Mouse (Mus musculus): Measurements from ENCODE around the gene Tln1. TPM values are rescaled to one million over a fixed set of nuclear protein-coding genes. Genes with fewer than 3 reads are reported as not detected.

Tln1 gene
- total and polyA plus RNA-seq, 3 experiments: 22.9 to 146 (median 112) TPM

- no peaks in the 10 kb centered on the region for H3K27me3 ChIP-seq (ENCODE audit: control insufficient read depth in 1 of 2, insufficient read depth in 2 of 2, low read length in 2 of 2)
- H3K9ac ChIP-seq (ENCODE audit: control insufficient read depth, low read depth, low read length, poor library complexity, severe bottlenecking): no peak overlapping the region
- H3K36me3 ChIP-seq (ENCODE audit: control insufficient read depth in 1 of 2, insufficient read depth in 2 of 2, low read length in 2 of 2): peaks cover 0 to 13% of the 10 kb centered on the region in 2 experiments; a peak in 2 of 4 replicates
- H3K79me2 ChIP-seq (ENCODE audit: control insufficient read depth, insufficient read depth, low read length, poor library complexity): peaks cover 8% of the 10 kb centered on the region
- no peak for DNase-seq (ENCODE audit: low read depth, low spot score)
- H3K4me3 ChIP-seq (ENCODE audit: control insufficient read depth in 1 of 2, insufficient read depth in 1 of 2, low read depth in 2 of 2, low read length in 2 of 2): no peak overlapping the region
- no peak for TF ChIP-seq E2F4 (IDR thresholded peaks at IDR 0.05; ENCODE audit: borderline replicate concordance, low read depth, low read length)
- no peak for TF ChIP-seq KAT2A (conservative IDR thresholded peaks at IDR 0.05; ENCODE audit: low read depth, low read length)
- no peak for TF ChIP-seq CTCF (IDR thresholded peaks at IDR 0.05 in 2 of 3, conservative IDR thresholded peaks at IDR 0.05 in 1 of 3; ENCODE audit: control insufficient read depth in 1 of 3, insufficient read depth in 1 of 3, low read depth in 2 of 3, low read length in 3 of 3, poor library complexity in 1 of 3, severe bottlenecking in 1 of 3)
- TF ChIP-seq MYB (IDR thresholded peaks at IDR 0.05; ENCODE audit: low read depth, low read length): no peak
- no peak for TF ChIP-seq USF1 (IDR thresholded peaks at IDR 0.05; ENCODE audit: low read depth, low read length)
- no peak for TF ChIP-seq SIN3A (IDR thresholded peaks at IDR 0.05; ENCODE audit: low read length)
- no peak for TF ChIP-seq POLR2AphosphoS2 (IDR thresholded peaks at IDR 0.05; ENCODE audit: low read length)
- TF ChIP-seq JUND (IDR thresholded peaks at IDR 0.05; ENCODE audit: low read depth, low read length): no peak
- no peak for TF ChIP-seq ETS1 (IDR thresholded peaks at IDR 0.05; ENCODE audit: low read depth, low read length)
- no peak for TF ChIP-seq RAD21 (IDR thresholded peaks at IDR 0.05; ENCODE audit: low read depth, low read length)
- no peak for TF ChIP-seq MAFK (IDR thresholded peaks at IDR 0.05; ENCODE audit: borderline replicate concordance, low read depth, low read length)
- no peak for TF ChIP-seq ZNF384 (IDR thresholded peaks at IDR 0.05; ENCODE audit: low read depth, low read length)
- peaks cover 12 to 25% of the 10 kb centered on the region in 2 experiments for H3K4me1 ChIP-seq (ENCODE audit: control insufficient read depth in 1 of 2, insufficient read depth in 2 of 2, low read length in 2 of 2)
- no peak overlapping the region for H3K27ac ChIP-seq (ENCODE audit: control insufficient read depth, low read depth, low read length)
- H3K9me3 ChIP-seq (replicated peaks; ENCODE audit: insufficient read depth, low read length): no peaks in the 10 kb centered on the region
Observed at GRCm38 (mm10) chr4:43503041-43503440, 59.5 kb downstream of the Tln1 start.

DNA sequence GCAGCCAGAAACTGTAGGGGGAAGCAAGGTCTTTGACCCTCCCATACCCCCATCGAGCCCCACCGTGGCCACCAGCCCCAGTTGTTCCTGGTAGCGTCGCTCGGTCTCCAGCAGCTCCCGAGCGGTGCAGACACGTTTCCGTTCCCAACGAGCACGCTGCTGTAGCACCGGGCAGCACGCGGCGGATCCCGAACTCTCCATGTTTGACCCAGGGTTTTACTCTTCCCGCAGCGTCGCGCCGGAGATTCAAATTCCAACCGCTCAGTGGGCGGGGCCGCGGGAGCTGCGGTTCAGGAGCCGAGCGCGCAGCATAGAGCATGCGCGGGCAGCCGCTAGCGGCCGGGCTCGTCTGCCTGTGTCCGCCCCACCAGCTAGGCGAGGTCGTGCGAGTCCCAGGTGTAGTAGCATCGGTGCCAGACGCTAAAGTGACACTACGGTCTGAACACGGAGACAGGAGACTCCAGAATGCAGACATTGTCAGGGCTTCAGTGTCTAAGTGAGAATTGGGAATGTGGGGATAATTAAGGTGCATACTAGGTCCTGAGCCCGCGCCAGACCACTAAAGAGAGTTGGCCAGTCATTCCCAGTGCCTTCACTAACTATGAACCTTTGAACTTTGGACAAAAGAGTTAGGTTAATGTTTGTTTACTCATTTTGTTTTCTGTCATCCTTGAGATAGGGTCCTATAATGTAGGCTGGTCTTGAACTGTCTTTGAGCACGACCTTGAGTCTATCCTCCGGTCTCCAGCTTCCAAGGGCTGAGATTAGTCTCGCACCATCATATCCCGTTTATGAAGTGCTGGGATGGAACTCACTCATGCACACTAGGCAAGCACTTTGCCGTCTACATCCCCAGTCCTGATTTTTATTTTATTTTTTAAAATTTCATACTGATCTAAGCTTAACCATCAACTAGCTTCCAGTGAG lies 62.8 kb downstream of the Tln1 start, which contains the start of gene Arhgef39:
Arhgef39 (minus strand) TSS at position 289 of the 927 bp plus-strand sequence.
- Histone ChIP-seq H3K4me1 (ENCODE audit: control insufficient read depth in 1 of 2, insufficient read depth in 2 of 2, low read length in 2 of 2) (peaks cover 10 to 28% of the 10 kb centered on the region in 2 experiments), H3K9ac (ENCODE audit: control insufficient read depth, low read depth, low read length, poor library complexity, severe bottlenecking) (peak within 1 kb of the TSS; percentile 93), H3K27ac (ENCODE audit: control insufficient read depth, low read depth, low read length) (peak within 1 kb of the TSS; percentile 74), H3K9me3 (replicated peaks; ENCODE audit: insufficient read depth, low read length) (no peaks in the 10 kb centered on the region), H3K79me2 (ENCODE audit: control insufficient read depth, insufficient read depth, low read length, poor library complexity) (peaks cover 8% of the 10 kb centered on the region), H3K4me3 (ENCODE audit: control insufficient read depth in 1 of 2, insufficient read depth in 1 of 2, low read depth in 2 of 2, low read length in 2 of 2) (peak within 1 kb of the TSS; percentile 88 to 94), H3K36me3 (ENCODE audit: control insufficient read depth in 1 of 2, insufficient read depth in 2 of 2, low read length in 2 of 2) (peaks cover 0 to 13% of the 10 kb centered on the region in 2 experiments; a peak in 2 of 4 replicates), H3K27me3 (ENCODE audit: control insufficient read depth in 1 of 2, insufficient read depth in 2 of 2, low read length in 2 of 2) (no peaks in the 10 kb centered on the region)
- peak; percentile 92 for DNase-seq (ENCODE audit: low read depth, low spot score)
- TF ChIP-seq MEF2A (IDR thresholded peaks at IDR 0.05; ENCODE audit: extremely low read depth, insufficient replicate concordance, low read depth, low read length, poor library complexity, severe bottlenecking) (no peak), SIN3A (IDR thresholded peaks at IDR 0.05; ENCODE audit: low read length) (no peak; the same call in 1 of the 2 replicates), CTCF (IDR thresholded peaks at IDR 0.05 in 2 of 3, conservative IDR thresholded peaks at IDR 0.05 in 1 of 3; ENCODE audit: control insufficient read depth in 1 of 3, insufficient read depth in 1 of 3, low read depth in 2 of 3, low read length in 3 of 3, poor library complexity in 1 of 3, severe bottlenecking in 1 of 3) (no peak), POLR2A (IDR thresholded peaks at IDR 0.05; ENCODE audit: control insufficient read depth in 1 of 2, insufficient read depth in 1 of 2, low read depth in 1 of 2, low read length in 2 of 2, poor library complexity in 1 of 2) (peak; percentile 52 to 79; a peak in 3 of 4 replicates), MYB (IDR thresholded peaks at IDR 0.05; ENCODE audit: low read depth, low read length) (peak; percentile 38; the same call in 1 of the 2 replicates), SMC3 (IDR thresholded peaks at IDR 0.05; ENCODE audit: low read depth, low read length) (no peak), MYC (IDR thresholded peaks at IDR 0.05; ENCODE audit: low read depth, low read length) (peak; percentile 69; the same call in 1 of the 2 replicates), NELFE (IDR thresholded peaks at IDR 0.05; ENCODE audit: low read depth, low read length) (peak; percentile 80), CHD2 (IDR thresholded peaks at IDR 0.05; ENCODE audit: low read length) (no peak), ELF1 (IDR thresholded peaks at IDR 0.05; ENCODE audit: low read depth, low read length) (no peak), TCF12 (IDR thresholded peaks at IDR 0.05; ENCODE audit: low read depth, low read length) (0 out of 2 replicates have a peak, but pooled peaks have one; percentile 17), E2F4 (IDR thresholded peaks at IDR 0.05; ENCODE audit: borderline replicate concordance, low read depth, low read length) (no peak), POLR2AphosphoS5 (IDR thresholded peaks at IDR 0.05; ENCODE audit: borderline replicate concordance, low read depth, low read length) (no peak), ETS1 (IDR thresholded peaks at IDR 0.05; ENCODE audit: low read depth, low read length) (no peak), NRF1 (IDR thresholded peaks at IDR 0.05; ENCODE audit: insufficient read depth, low read depth, low read length, poor library complexity, severe bottlenecking) (peak; percentile 95), EP300 (IDR thresholded peaks at IDR 0.05; ENCODE audit: low read depth in 1 of 2, low read length in 2 of 2) (no peak), RCOR1 (IDR thresholded peaks at IDR 0.05; ENCODE audit: low read depth, low read length) (peak; percentile 13; the same call in 1 of the 2 replicates), MAX (IDR thresholded peaks at IDR 0.05; ENCODE audit: low read length) (peak; percentile 56; the same call in 1 of the 2 replicates), JUND (IDR thresholded peaks at IDR 0.05; ENCODE audit: low read depth, low read length) (no peak), GATA1 (IDR thresholded peaks at IDR 0.05; ENCODE audit: low read depth, low read length) (no peak), TAL1 (IDR thresholded peaks at IDR 0.05; ENCODE audit: low read length) (no peak), USF1 (IDR thresholded peaks at IDR 0.05; ENCODE audit: low read depth, low read length) (no peak), HCFC1 (IDR thresholded peaks at IDR 0.05; ENCODE audit: low read depth, low read length) (peak; percentile 47)

Data from MEL (cell line).